Mouse (Mus musculus) right cerebral cortex, postnatal 36 days (tissue): Measurements from ENCODE around the gene Spata45.
A peak's percentile ranks its signal among the peaks of the same experiment; 100 is the strongest.

ENCODE experiments used
- DNase-seq, 2 experiments: peaks; one replicate each; pipeline ENCODE4 v3.0.0; 2022; ENCODE audit warnings: low spot score in 2 of 2, mixed read lengths in 1 of 2

Spata45 gene

DNA sequence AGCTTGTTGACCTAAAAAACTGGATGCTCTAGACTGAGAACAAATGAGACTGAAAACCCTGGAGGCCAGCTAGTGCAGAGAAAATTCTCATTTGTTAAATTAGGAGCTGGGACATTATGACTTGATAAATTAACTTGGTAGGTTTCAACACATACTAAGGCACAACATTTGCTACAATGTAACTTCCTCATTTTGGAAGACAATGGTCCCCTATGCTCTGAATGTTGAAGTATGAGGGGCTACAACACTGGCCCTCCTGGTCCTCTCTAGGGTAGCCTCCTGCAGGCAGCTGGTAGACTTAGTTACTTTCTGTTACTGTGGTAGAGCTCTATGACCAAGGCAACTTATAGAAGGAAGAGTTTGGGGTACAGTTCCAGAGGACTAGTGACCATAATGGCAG is 4.9 kb downstream of the Spata45 start:
- no peak for DNase-seq

DNA sequence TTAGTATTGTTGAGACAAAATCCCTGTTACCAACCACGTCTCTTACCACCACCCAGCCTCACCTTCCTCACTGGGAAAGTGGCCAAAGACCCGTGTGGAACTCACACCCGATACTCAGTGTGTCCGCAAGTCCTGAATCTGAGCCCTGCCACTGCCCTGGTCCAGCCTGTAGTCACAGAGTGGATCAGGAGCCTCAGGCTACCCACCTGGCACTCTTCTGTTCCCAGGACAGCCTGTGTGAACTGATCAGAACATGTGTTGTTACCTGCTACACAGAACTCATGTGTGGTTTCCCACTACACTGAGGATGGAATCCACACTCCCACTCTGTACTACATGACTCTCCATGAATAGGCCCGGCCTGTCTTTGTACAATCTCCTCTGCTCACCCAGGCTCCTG is 5.7 kb downstream of the Spata45 start:
- no peak for DNase-seq

DNA sequence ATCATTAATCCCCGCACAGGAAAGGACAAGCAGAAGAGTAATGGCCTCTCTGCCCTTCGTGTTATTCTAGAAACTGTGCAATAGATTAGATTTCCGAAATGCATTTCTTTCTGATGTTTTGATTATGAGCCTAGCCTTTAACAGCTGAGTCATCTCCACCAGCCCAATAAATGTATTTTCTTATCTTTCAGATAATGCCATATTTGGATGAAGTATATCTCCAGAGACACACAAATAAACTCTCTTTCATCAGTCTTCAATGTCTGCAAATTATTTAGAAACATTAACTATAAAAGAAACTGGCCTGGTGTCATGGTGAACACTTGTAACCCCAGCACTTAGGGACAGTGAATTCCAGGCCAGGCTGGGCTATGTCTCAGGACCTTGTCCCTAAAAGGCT is 6.2 kb downstream of the Spata45 start:
- no peak for DNase-seq

DNA sequence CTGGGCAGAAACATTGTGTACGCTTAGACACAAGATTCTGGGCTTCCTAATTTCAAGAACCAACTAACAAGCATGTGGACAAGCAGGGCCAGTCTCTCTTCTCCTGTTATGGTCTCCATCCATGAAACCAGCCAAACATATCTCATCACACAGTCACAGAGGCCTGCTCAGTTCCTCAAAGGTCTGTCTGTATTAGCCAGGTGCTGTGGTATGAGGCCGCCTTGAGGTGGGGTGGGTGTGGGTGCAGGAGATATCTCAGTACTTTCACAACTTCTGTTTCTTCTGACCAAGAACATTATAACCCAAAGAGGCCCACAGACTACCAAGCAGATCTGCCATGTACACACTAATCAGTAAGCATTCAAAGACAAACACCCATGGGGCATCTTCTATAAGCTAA is 8.8 kb downstream of the Spata45 start:
- DNase-seq, result no peak

- no peak for DNase-seq
Measured at GRCm38 (mm10) chr1:191046231-191046824, 9.9 kb downstream of the Spata45 start.

DNA sequence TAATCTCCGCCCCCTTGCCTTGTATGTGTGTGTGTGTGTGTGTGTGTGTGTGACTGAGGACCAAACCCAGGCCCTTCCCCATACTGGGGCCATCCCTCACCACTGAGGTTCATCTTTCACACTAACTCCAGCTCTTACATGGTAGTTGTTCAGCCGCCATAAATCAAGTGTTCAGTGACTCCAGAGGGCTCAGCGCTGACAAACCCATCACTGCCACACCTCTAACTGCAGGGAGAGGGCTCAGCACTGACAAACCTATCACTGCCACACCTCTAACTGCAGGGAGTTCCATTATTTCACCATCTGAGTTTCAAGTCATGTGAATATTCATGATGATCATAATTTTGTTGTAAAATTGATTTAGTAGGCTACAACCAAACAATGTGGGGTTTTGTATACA is 17.1 kb downstream of the Spata45 start:
- DNase-seq, result no peak

GRCm38 (mm10) chr1:191054870-191055532 is 18.6 kb downstream of the Spata45 start:
- no peak for DNase-seq

- no peak for DNase-seq
Measured at GRCm38 (mm10) chr1:191055533-191055873, 19.1 kb downstream of the Spata45 start.

- DNase-seq, result no peak
Measured at GRCm38 (mm10) chr1:191057461-191057860, 21.0 kb downstream of the Spata45 start.

- no peak for DNase-seq
Measured at GRCm38 (mm10) chr1:191062241-191062780, 25.9 kb downstream of the Spata45 start.

DNA sequence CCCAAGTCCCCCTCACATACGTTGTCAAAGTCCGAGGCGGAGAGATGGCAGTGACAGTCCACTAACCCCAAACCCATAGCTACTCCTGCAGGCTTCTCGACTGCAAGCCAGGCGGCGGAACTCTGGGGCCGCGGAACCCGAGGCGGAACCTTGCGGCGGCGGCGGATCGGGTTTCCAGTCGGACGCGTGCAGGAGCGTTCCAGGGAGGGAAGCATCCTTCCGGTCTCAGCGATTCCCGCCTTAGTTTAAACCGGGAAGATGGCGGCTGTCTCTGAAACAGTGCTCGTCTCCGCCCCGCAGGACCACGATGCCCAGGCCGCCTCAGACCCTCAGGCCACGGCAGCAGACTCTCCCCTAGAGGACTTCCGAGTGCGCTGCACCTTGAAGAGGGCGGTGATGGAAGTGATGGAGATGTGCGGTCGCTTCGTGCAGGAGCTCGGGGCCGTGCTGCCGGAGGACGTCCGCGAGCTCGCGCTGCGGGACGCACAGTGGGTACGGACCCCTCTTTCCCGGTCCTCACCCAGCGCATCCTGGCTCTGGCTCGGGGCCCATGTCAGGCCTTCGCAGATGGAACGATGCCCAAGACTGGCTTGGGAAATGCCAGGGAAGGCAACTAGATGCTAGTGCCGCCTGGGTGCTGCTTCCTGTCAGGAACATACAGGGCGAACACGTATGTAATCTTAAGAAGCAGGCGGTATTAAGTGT is 26.5 kb downstream of the Spata45 start, which contains the start of the genes Tatdn3 and Nsl1:
TSS of gene Tatdn3 (minus strand) at position 152 of the 705 bp plus-strand sequence.
TSS of gene Nsl1 (plus strand) at position 232 of the 705 bp plus-strand sequence.
- DNase-seq, result peak; percentile 72 to 79

DNA sequence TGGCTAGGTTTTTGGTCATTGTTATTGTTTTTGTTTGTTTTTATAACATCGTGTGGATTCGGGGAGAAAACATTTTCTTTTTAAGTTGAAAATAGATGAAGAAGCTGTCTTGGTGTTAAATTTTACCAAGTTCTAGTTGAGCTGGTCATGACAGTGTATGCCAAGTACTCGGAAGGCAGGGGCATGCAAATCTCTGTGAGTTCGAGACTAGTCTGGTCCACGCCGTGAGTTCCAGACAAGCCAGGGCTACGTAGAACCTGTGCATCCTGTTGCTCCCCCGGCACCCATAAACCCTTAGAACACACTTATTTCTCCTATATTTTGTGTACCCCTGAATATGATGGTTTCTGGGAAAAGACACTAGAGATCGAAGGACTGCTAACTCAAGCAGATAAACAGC is 27.3 kb downstream of the Spata45 start:
- no peak for DNase-seq

DNA sequence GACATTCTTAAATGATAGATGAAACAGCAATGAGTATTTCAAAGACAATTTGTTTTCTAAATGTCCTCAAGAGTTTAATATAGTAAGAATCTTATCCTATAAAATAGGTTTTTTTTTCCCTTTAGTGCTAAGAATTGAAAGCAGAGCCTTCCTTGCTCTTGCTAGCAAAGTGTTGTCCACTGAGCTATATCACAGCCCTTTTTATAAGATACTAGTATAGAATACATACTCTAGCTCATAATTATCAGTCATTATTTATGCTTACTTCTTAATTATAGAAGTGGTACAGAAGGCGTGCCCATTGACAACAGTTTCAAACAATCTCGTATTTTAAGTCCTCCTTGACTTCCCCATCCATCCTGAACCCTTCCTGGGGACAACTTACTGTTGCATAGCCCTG is 28.1 kb downstream of the Spata45 start:
- no peak for DNase-seq

DNA sequence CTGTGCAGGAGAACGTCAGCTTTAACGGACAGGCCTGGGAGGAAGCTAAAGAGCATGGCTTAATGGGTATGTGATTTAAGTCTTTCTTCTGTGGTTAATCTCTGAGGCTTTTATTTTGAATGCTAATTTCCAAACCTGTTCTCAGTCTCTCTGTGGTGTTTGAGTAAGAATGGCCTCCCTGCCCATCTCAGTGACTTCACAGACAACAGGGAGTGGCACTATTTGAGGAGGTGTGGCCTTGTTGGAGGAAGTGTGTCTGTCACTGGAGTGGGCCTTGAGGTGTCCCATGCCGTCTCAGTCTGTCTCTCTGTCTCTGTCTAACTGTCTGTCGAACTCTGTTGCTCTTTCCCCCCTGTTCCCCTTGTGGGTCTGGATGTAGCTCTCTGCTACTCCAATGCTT is 28.7 kb downstream of the Spata45 start:
- DNase-seq, result no peak

DNA sequence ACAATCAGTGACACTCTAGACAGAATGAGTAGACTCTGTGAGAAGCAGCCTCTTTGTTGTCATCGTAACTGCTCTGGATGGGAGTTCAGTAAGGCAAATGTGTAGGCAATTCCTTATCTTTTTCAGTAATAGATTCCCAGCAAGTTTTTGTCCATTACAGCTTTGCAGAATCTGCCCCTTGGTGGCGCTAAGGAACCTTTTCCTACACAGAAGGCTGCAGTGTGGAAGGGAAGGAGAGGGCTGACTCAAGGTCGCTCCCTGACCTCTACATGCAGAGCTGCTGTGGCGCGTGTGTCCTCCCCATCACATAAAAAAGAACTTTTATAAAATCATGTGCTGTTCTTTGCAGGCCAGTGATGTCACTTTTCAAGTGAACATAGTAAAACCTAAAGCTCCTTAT is 31.9 kb downstream of the Spata45 start:
- DNase-seq, result no peak

GRCm38 (mm10) chr1:191070259-191070658 is 33.8 kb downstream of the Spata45 start:
- DNase-seq, result no peak

DNA sequence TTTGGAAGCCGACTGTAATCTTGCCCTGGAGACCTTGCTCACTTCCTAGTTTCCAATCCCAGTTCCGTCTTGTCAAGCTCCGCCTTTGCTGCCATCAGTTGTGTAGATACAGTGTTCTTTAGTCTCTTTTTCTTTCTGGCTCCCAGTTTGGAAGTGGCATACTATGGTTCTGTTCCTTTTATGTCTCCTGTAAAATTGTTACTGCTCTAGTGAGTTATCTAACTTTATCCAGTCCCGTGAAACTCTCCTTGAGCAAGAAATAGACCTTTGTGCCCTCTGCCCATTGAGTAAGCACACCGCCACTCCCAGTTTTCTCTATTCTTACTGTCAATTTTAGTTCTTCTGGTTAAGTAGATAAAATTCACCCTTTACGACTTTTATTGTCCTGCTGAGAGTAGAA is 35.2 kb downstream of the Spata45 start:
- DNase-seq, result no peak

GRCm38 (mm10) chr1:191072329-191072913 is 36.0 kb downstream of the Spata45 start:
- DNase-seq, result no peak

DNA sequence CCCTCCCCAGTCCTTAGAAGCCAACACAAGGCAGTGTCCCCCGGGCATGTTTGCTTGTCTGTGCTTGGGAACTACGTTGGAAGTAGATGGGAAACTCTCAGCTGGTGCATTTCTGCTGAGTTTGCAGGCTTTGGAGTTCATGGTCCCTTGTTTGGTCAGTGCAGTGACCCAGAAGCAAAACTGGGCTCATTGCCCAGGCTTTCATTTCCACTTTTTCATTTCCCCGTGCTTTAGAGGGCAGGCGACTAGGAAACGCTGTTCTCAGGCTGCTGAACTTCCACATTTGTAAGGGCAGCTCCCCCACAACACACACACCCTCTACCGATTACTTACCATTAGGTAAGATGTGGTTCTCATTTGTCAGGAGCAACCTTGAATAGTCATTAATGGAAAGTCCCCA is 36.6 kb downstream of the Spata45 start:
- no peak for DNase-seq

- no peak for DNase-seq
Measured at GRCm38 (mm10) chr1:191073486-191073885, 37.0 kb downstream of the Spata45 start.

DNA sequence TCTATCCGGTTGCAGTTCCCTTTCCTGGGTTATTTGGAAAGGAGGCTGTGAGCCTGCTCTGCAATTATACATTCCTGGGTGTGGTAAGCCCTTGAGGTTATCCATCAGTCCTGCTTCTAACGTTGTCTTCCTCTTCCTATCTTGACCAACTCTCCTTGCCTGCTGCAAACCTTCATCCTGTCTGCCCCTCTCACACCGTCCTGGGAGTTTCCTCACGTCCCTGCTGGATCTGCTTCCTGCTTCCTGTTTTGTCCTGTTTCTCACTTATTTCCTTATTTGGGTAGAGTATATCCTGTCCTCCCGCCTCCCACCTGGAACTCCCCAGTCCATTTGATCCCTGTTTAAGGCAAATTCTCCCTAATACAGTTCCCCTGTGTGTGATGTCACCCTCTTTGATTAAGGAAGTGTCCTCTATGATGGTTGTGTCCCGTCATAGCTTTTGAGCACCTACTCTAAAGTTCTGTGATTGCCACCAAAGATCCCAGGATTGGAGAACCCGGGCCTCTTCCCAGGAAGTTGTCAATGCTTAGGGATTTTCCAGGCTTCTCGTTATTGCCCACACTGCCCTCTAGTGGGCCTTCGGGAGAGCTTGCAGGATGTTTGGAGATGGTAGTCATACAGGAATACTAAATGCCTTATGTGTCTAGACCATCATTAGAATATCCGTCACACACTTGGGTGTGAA is 38.9 kb downstream of the Spata45 start:
- peak in 1 of 2 experiments; percentile 27 for DNase-seq

- no peak for DNase-seq
Measured at GRCm38 (mm10) chr1:191083230-191083629, 46.8 kb downstream of the Spata45 start.
